Mouse (Mus musculus): ENCODE results near the gene Rpl22l1. TPM values are rescaled to one million over a fixed set of nuclear protein-coding genes. Genes with fewer than 3 reads are reported as not detected.
"Not testable (repeated sequence)": the region's sequence is repeated elsewhere in the genome, so short reads cannot be mapped to it uniquely, and the experiment has no call there.

Gene Rpl22l1
- polyA plus RNA-seq, 1 experiment from 2014 or later = 224 TPM

GRCm38 (mm10) chr3:28816010-28816540, 10.8 kb downstream of the Rpl22l1 start:
- H3K4me2 ChIP-seq (ENCODE audit: low read length) = no peak overlapping the region
- H3K27me3 ChIP-seq (ENCODE audit: control insufficient read depth, insufficient read depth, low read depth, low read length) = no peaks in the 10 kb centered on the region
- no peak overlapping the region for H3K9ac ChIP-seq (ENCODE audit: low read depth, low read length)
- no peak for ATAC-seq
- H3K9me3 ChIP-seq (replicated peaks; ENCODE audit: control insufficient read depth, low read length, poor library complexity, severe bottlenecking) = no peaks in the 10 kb centered on the region
- H3K36me3 ChIP-seq (ENCODE audit: control insufficient read depth, insufficient read depth, low read length) = no peaks in the 10 kb centered on the region
- H3K4me1 ChIP-seq (ENCODE audit: control insufficient read depth, insufficient read depth, low read length) = no peaks in the 10 kb centered on the region
- H3K4me3 ChIP-seq (ENCODE audit: low read depth, low read length) = no peak overlapping the region
- no peak overlapping the region for H3K27ac ChIP-seq (ENCODE audit: low read length)
- 75% methylated on average over 4 of the region's 4 CpGs for WGBS

GRCm38 (mm10) chr3:28826272-28826671, 21.0 kb downstream of the Rpl22l1 start:
- H3K36me3 ChIP-seq (ENCODE audit: control insufficient read depth, insufficient read depth, low read length) = no peaks in the 10 kb centered on the region
- no peak overlapping the region for H3K4me3 ChIP-seq (ENCODE audit: low read depth, low read length)
- no peak overlapping the region for H3K4me2 ChIP-seq (ENCODE audit: low read length)
- no peak overlapping the region for H3K27ac ChIP-seq (ENCODE audit: low read length)
- ATAC-seq = no peak
- WGBS = 95% methylated on average over 1 of the region's 1 CpGs
- H3K4me1 ChIP-seq (ENCODE audit: control insufficient read depth, insufficient read depth, low read length) = no peaks in the 10 kb centered on the region
- no peaks in the 10 kb centered on the region for H3K27me3 ChIP-seq (ENCODE audit: control insufficient read depth, insufficient read depth, low read depth, low read length)
- H3K9ac ChIP-seq (ENCODE audit: low read depth, low read length) = no peak overlapping the region
- H3K9me3 ChIP-seq (replicated peaks; ENCODE audit: control insufficient read depth, low read length, poor library complexity, severe bottlenecking) = no peaks in the 10 kb centered on the region

GRCm38 (mm10) chr3:28827605-28828004, 22.4 kb downstream of the Rpl22l1 start:
- no peaks in the 10 kb centered on the region for H3K4me1 ChIP-seq (ENCODE audit: control insufficient read depth, insufficient read depth, low read length)
- no peak for ATAC-seq
- H3K36me3 ChIP-seq (ENCODE audit: control insufficient read depth, insufficient read depth, low read length) = no peaks in the 10 kb centered on the region
- no peak overlapping the region for H3K4me2 ChIP-seq (ENCODE audit: low read length)
- no peaks in the 10 kb centered on the region for H3K9me3 ChIP-seq (replicated peaks; ENCODE audit: control insufficient read depth, low read length, poor library complexity, severe bottlenecking)
- WGBS = 85% methylated on average over 2 of the region's 2 CpGs
- H3K9ac ChIP-seq (ENCODE audit: low read depth, low read length) = no peak overlapping the region
- no peak overlapping the region for H3K27ac ChIP-seq (ENCODE audit: low read length)
- H3K27me3 ChIP-seq (ENCODE audit: control insufficient read depth, insufficient read depth, low read depth, low read length) = no peaks in the 10 kb centered on the region
- H3K4me3 ChIP-seq (ENCODE audit: low read depth, low read length) = no peak overlapping the region

- 94% methylated on average over 2 of the region's 2 CpGs for WGBS
- ATAC-seq = no peak
- no peak overlapping the region for H3K27ac ChIP-seq (ENCODE audit: low read length)
- H3K4me3 ChIP-seq (ENCODE audit: low read depth, low read length) = no peak overlapping the region
- no peaks in the 10 kb centered on the region for H3K9me3 ChIP-seq (replicated peaks; ENCODE audit: control insufficient read depth, low read length, poor library complexity, severe bottlenecking)
- no peak overlapping the region for H3K9ac ChIP-seq (ENCODE audit: low read depth, low read length)
- H3K36me3 ChIP-seq (ENCODE audit: control insufficient read depth, insufficient read depth, low read length) = no peaks in the 10 kb centered on the region
- no peak overlapping the region for H3K4me2 ChIP-seq (ENCODE audit: low read length)
- no peaks in the 10 kb centered on the region for H3K4me1 ChIP-seq (ENCODE audit: control insufficient read depth, insufficient read depth, low read length)
- H3K27me3 ChIP-seq (ENCODE audit: control insufficient read depth, insufficient read depth, low read depth, low read length) = no peaks in the 10 kb centered on the region
These were observed 24.2 kb downstream of the Rpl22l1 start for GRCm38 (mm10) chr3:28829454-28829853.

GRCm38 (mm10) chr3:28836796-28837371, 31.6 kb downstream of the Rpl22l1 start:
- no peaks in the 10 kb centered on the region for H3K4me1 ChIP-seq (ENCODE audit: control insufficient read depth, insufficient read depth, low read length)

GRCm38 (mm10) chr3:28841886-28842649, 36.8 kb downstream of the Rpl22l1 start:
- no peak for ATAC-seq
- Histone ChIP-seq H3K4me3 (ENCODE audit: low read depth, low read length) (no peak overlapping the region), H3K36me3 (ENCODE audit: control insufficient read depth, insufficient read depth, low read length) (no peaks in the 10 kb centered on the region), H3K9ac (ENCODE audit: low read depth, low read length) (no peak overlapping the region), H3K27me3 (ENCODE audit: control insufficient read depth, insufficient read depth, low read depth, low read length) (no peaks in the 10 kb centered on the region), H3K9me3 (replicated peaks; ENCODE audit: control insufficient read depth, low read length, poor library complexity, severe bottlenecking) (no peaks in the 10 kb centered on the region), H3K27ac (ENCODE audit: low read length) (no peak overlapping the region), H3K4me2 (ENCODE audit: low read length) (no peak overlapping the region), H3K4me1 (ENCODE audit: control insufficient read depth, insufficient read depth, low read length) (no peaks in the 10 kb centered on the region)
- 25% methylated on average over 3 of the region's 3 CpGs for WGBS

More at GRCm38 (mm10) chr3:28836796-28837371, 31.6 kb downstream of the Rpl22l1 start:
- H3K4me3 ChIP-seq (ENCODE audit: low read depth, low read length) = no peak overlapping the region
- no peaks in the 10 kb centered on the region for H3K27me3 ChIP-seq (ENCODE audit: control insufficient read depth, insufficient read depth, low read depth, low read length)
- no peaks in the 10 kb centered on the region for H3K9me3 ChIP-seq (replicated peaks; ENCODE audit: control insufficient read depth, low read length, poor library complexity, severe bottlenecking)
- H3K36me3 ChIP-seq (ENCODE audit: control insufficient read depth, insufficient read depth, low read length) = no peaks in the 10 kb centered on the region
- WGBS = 75% methylated on average over 2 of the region's 2 CpGs
- no peak for ATAC-seq
- H3K4me2 ChIP-seq (ENCODE audit: low read length) = no peak overlapping the region
- H3K9ac ChIP-seq (ENCODE audit: low read depth, low read length) = no peak overlapping the region
- no peak overlapping the region for H3K27ac ChIP-seq (ENCODE audit: low read length)

GRCm38 (mm10) chr3:28843231-28843630, 38.0 kb downstream of the Rpl22l1 start:
- 24% methylated on average over 8 of the region's 8 CpGs for WGBS
- Histone ChIP-seq H3K4me2 (ENCODE audit: low read length) (no peak overlapping the region), H3K27me3 (ENCODE audit: control insufficient read depth, insufficient read depth, low read depth, low read length) (no peaks in the 10 kb centered on the region), H3K9me3 (replicated peaks; ENCODE audit: control insufficient read depth, low read length, poor library complexity, severe bottlenecking) (no peaks in the 10 kb centered on the region), H3K27ac (ENCODE audit: low read length) (no peak overlapping the region), H3K4me1 (ENCODE audit: control insufficient read depth, insufficient read depth, low read length) (no peaks in the 10 kb centered on the region), H3K4me3 (ENCODE audit: low read depth, low read length) (no peak overlapping the region), H3K9ac (ENCODE audit: low read depth, low read length) (no peak overlapping the region), H3K36me3 (ENCODE audit: control insufficient read depth, insufficient read depth, low read length) (no peaks in the 10 kb centered on the region)
- no peak for ATAC-seq

- no peak for ATAC-seq
These were observed 41.9 kb downstream of the Rpl22l1 start for GRCm38 (mm10) chr3:28847115-28847514.

GRCm38 (mm10) chr3:28852174-28852573, 46.9 kb downstream of the Rpl22l1 start:
- H3K36me3 ChIP-seq (ENCODE audit: control insufficient read depth, insufficient read depth, low read length); H3K4me2 ChIP-seq (ENCODE audit: low read length); H3K27ac ChIP-seq (ENCODE audit: low read length); H3K9ac ChIP-seq (ENCODE audit: low read depth, low read length); H3K9me3 ChIP-seq (replicated peaks; ENCODE audit: control insufficient read depth, low read length, poor library complexity, severe bottlenecking); H3K4me1 ChIP-seq (ENCODE audit: control insufficient read depth, insufficient read depth, low read length); H3K27me3 ChIP-seq (ENCODE audit: control insufficient read depth, insufficient read depth, low read depth, low read length); ATAC-seq; H3K4me3 ChIP-seq (ENCODE audit: low read depth, low read length): not testable (repeated sequence)
- 95% methylated on average over 3 of the region's 3 CpGs for WGBS

More at GRCm38 (mm10) chr3:28847115-28847514, 41.9 kb downstream of the Rpl22l1 start:
- Histone ChIP-seq H3K4me3 (ENCODE audit: low read depth, low read length) (no peak overlapping the region), H3K9me3 (replicated peaks; ENCODE audit: control insufficient read depth, low read length, poor library complexity, severe bottlenecking) (no peaks in the 10 kb centered on the region), H3K27me3 (ENCODE audit: control insufficient read depth, insufficient read depth, low read depth, low read length) (no peaks in the 10 kb centered on the region), H3K36me3 (ENCODE audit: control insufficient read depth, insufficient read depth, low read length) (no peaks in the 10 kb centered on the region), H3K4me1 (ENCODE audit: control insufficient read depth, insufficient read depth, low read length) (no peaks in the 10 kb centered on the region), H3K4me2 (ENCODE audit: low read length) (no peak overlapping the region), H3K27ac (ENCODE audit: low read length) (no peak overlapping the region), H3K9ac (ENCODE audit: low read depth, low read length) (no peak overlapping the region)
